Mouse (Mus musculus): ENCODE measurements at regions not wholly inside any gene's neighbourhood (a gene's known extent, or its start where the extent isn't known, plus 50 kb on each side); places are given as distances from the start of the nearest gene placed in this dataset.

DNA sequence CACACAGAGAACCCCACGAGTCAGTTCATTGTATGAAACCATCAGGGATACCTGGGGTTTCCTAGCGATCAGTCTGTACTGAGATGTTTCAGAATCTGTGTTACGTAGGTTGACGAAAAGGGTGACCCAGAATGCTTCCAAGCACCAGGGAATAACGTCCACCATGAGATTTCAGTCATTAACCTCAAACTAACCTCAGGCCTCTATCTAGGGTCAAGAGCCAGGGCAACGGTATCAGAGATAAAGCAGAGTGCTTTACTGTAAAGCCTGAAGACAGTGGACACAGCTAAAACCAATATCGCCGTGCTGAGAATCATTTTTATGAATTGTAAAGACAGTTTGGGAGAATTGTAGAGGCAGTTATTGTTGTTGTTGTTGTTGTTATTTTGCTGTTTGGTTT lies 52.9 kb upstream of the Errfi1 start:
- DNase-seq (ENCODE audit: low read depth): no peak

GRCm38 (mm10) chr4:150799550-150800398 lies 53.9 kb upstream of the Errfi1 start:
- DNase-seq (ENCODE audit: low read depth): peak; percentile 81

DNA sequence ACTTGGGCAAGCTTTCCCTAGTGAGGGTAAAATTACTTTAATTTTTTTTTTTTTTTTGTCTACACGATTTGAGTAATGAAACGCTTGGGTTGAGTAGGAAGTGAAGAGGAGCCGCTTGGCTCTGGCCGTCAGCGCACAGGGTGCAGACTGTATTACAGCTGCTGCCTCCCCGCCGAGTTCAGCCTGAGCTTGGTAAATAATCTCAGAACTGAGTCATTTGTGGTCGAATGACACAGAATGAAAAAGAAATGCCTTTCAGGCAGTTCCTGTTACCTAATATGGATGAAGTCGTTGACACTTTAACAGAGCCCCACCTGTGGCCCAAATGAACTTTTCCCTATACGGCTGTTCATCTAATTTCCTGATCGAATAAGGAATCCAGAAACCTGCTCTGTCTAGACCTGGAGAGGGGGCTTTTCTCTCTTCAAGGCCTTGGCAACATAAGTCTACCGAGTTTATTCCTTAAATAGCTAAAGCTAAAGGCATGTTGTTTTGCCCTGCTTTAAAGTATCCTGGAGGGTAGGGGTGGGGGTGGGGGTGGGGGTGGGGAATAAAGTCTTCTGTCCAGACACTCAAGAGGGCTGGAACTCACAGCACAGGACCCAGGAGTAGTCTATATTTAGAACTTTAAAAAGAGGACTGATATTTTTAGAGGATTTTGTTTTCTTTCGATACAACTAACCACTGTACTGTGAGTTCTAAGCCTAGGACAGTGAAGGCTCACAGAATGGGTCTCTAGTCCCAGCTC lies 54.8 kb upstream of the Errfi1 start:
- peak; percentile 70 for DNase-seq (ENCODE audit: low read depth)

- no peak for DNase-seq (ENCODE audit: low read depth)
These were observed 55.4 kb upstream of the Errfi1 start for GRCm38 (mm10) chr4:150798281-150798680.

DNA sequence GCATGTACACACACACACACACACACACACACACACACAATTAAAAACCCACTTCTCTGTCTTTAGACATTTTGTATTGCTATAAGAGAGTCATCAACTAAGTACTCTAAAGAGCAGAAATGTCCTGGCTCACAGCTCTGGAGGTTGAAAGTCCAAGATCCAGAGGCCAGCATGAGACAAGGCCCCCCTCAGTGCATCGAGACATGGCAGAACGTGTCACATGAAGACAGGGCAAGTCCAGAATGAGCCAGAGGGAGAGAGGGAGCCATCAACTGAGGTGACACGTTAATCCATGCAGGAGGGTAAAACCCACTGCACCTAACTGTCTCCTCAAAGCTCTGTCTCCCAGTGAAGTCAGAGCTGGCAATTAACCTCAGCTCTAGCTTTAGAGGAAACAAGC lies 56.7 kb upstream of the Errfi1 start:
- no peak for DNase-seq (ENCODE audit: low read depth)

GRCm38 (mm10) chr4:150794878-150795277 lies 58.8 kb upstream of the Errfi1 start:
- DNase-seq (ENCODE audit: low read depth): no peak

- DNase-seq (ENCODE audit: low read depth): no peak
These were observed 59.4 kb upstream of the Errfi1 start for GRCm38 (mm10) chr4:150794257-150794794.

DNA sequence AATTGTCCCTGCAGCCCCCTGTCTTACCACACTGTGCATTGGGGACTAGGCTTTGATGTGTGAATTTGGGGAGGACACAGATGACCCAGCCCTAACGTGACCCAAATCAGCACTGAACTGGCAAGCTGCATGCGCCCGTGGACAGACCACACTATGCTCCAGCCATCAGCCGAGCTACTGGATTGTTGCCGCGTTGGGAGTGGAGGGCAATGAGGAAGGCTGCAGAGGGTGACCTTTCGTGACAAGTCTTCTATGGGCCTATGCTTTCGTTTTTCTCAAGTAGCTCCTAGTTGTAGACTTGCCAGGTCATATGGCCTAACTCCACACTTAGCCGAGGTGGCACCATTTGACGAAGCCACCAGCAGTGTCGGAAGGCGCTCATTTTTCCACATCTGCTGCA lies 60.6 kb upstream of the Errfi1 start:
- DNase-seq (ENCODE audit: low read depth): no peak

- no peak for DNase-seq (ENCODE audit: low read depth)
These were observed 64.6 kb upstream of the Errfi1 start for GRCm38 (mm10) chr4:150789166-150789565.

DNA sequence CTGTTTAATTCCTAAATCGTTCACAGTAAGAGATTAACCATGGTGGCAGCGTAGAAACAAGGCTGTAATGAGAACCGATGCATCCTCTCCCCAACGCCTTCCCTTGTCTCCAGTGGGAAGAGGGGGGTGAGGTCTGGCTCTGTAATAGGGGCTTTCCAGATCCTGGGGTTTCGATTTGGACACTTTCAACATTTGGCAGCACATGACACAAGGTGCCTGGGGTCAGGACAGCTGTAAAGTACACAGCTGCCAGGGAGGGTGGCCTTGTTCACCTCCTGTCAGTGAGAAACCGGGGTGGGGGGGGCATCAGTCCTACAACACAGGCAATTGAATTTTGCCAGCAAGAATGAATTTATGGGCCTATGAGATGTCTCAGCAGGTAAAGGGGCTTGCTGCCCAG lies 66.6 kb upstream of the Errfi1 start:
- DNase-seq (ENCODE audit: low read depth): no peak

DNA sequence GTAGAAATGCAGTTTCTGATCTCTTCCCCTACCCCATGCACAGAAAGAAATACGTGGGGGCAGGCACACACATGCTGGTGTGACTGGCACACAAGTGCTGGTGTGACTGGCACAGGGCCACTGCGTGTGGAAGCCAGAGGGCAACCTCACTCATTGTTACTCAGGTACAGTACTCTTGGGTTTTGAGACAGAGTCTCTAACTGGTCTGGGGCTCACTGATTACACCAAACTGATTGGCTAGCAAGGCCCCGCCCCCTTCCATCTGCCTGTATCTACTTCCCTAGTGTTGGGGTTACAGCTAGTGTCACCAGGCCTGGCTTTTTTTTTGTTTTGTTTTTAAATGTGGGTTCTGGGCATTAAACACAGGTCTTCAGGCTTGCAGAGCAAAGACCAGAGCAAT lies 67.1 kb upstream of the Errfi1 start:
- DNase-seq (ENCODE audit: low read depth): no peak

GRCm38 (mm10) chr4:150784491-150785451 lies 68.9 kb upstream of the Errfi1 start:
- peak; percentile 67 for DNase-seq (ENCODE audit: low read depth)

GRCm38 (mm10) chr4:150781304-150781703 lies 72.4 kb upstream of the Errfi1 start:
- no peak for DNase-seq (ENCODE audit: low read depth)

GRCm38 (mm10) chr4:150779340-150779739 lies 74.4 kb upstream of the Errfi1 start:
- DNase-seq (ENCODE audit: low read depth): no peak

- no peak for DNase-seq (ENCODE audit: low read depth)
These were observed 75.0 kb upstream of the Errfi1 start for GRCm38 (mm10) chr4:150778683-150779082.

DNA sequence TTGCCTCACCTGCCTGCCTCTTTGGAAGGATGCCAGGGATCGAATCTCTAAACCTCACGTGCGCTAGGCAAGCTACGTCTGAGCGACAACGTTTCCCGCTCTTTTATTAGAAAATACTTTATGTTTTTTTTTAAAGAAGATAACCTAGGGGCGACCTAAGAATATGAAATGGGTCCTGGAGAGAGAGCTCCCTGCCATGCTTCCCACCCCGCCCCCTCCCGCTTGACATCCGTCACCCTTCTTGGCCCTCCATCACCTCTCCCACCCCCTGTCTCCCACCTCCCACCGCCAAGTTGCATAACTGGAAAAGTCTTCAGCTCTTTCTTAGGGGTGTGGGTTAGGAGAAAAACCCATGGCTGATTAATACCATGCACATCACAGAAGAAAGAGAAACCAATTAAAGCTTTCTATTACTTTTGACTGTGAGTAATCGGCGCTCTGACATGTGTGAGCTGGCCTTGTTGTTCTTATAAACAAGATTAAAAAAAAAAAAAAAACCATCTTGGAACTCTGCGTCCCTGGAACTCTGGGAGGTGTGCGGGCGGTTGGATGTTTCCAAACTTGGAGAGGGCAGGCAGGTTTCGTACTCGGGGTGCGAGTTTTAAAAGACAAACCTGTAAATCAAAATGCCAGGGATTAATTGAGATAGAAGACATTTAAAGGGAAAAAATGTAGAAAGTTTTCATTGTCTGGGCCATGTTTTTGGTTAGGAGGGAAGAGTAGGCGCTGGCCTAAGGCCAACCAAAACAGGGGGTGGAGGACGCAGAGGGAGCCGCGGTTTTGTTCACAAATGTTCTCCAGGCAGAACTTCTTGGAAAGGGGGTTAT lies 77.8 kb upstream of the Errfi1 start:
- DNase-seq (ENCODE audit: low read depth): peak; percentile 46

DNA sequence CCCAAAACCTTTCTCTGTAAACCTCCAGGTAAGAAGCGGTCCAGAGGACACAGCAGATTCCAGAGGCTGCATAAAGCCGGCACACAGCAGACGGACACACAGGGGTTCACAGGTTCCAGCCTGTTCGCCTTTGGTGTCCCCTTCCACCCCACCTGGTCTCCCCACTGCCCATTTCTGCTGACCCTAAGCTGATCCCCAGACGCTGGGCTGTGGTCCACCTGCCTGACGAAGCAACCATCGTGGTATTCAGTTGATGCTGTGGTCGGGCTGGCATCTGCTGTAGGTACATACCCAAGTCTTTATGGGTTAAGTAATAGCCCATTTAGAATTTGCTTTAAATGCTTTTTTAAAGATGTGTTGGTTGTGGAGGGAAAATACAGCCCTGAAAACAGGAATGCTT lies 78.4 kb upstream of the Errfi1 start:
- DNase-seq (ENCODE audit: low read depth): no peak

GRCm38 (mm10) chr4:150774289-150774914 lies 79.3 kb upstream of the Errfi1 start:
- no peak for DNase-seq (ENCODE audit: low read depth)

- DNase-seq (ENCODE audit: low read depth): no peak
These were observed 81.6 kb upstream of the Errfi1 start for GRCm38 (mm10) chr4:150771922-150772651.

DNA sequence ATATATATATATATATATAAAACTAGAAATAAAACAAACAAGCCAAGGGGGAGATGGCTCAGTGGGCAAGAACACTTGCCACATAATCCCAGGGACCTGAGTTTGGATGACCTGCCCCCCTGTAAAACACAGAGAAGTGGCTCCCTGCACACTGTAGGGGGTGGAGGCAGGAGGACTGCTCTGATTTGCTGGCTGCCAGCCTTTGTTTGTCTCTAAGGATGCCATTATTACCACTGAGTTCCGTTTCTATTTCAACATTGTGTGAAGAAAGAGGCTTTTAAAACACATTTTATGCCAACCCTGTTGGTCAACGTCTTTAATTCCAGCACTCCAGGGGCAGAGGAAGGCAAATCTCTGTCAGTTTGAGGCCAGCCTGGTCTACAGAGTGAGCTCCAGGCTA lies 82.2 kb upstream of the Errfi1 start:
- DNase-seq (ENCODE audit: low read depth): no peak

Data from fibroblast of lung, adult 2 months (primary cell).